Mouse (Mus musculus) kidney, embryonic 14.5 days (tissue): ENCODE measurements around the gene Ncln. TPM values are rescaled to one million over a fixed set of nuclear protein-coding genes. Genes with fewer than 3 reads are reported as not detected.

ENCODE experiments used
- ATAC-seq: fragments of 200-750 bp; cut with Nextera tagmentation; 2 replicates; pipeline ENCODE4 v1.8.0; 2017; ENCODE audit warnings: moderate number of reproducible peaks, mild to moderate bottlenecking, moderate TSS enrichment, moderate library complexity; ENCODE audit not compliant: low FRiP score, low TSS enrichment
- H3K27ac ChIP-seq: fragments of 300-500 bp; sonication (generic); 2 replicates; pipeline ENCODE4 v1.5.1; 2014; ENCODE audit warnings: low read depth, mild to moderate bottlenecking, low read length, moderate library complexity, mixed read lengths
- H3K27me3 ChIP-seq: fragments of 300-500 bp; sonication (generic); 2 replicates; pipeline ENCODE4 v1.6.1; 2014; ENCODE audit warnings: mild to moderate bottlenecking, low read length; ENCODE audit not compliant: control insufficient read depth, insufficient read depth
- H3K36me3 ChIP-seq: fragments of 300-500 bp; sonication (generic); 2 replicates; pipeline ENCODE4 v1.6.1; 2014; ENCODE audit warnings: low read length, mixed read lengths; ENCODE audit not compliant: control insufficient read depth, insufficient read depth
- H3K4me1 ChIP-seq: fragments of 300-500 bp; sonication (generic); 2 replicates; pipeline ENCODE4 v1.6.1; 2014; ENCODE audit warnings: low read length, mixed read lengths; ENCODE audit not compliant: control insufficient read depth, insufficient read depth
- H3K4me2 ChIP-seq: fragments of 300-500 bp; sonication (generic); replicated peaks from 2 replicates; pipeline ENCODE4 v1.6.1; 2014; ENCODE audit warnings: low read depth, mild to moderate bottlenecking, low read length
- H3K4me3 ChIP-seq: fragments of 300-500 bp; sonication (generic); 2 replicates; pipeline ENCODE4 v1.5.1; 2014; ENCODE audit warnings: mild to moderate bottlenecking, low read length
- H3K9ac ChIP-seq: fragments of 300-500 bp; sonication (generic); 2 replicates; pipeline ENCODE4 v1.6.1; 2014; ENCODE audit warnings: low read depth, mild to moderate bottlenecking, low read length, moderate library complexity
- H3K9me3 ChIP-seq: fragments of 300-500 bp; sonication (generic); 2 replicates; pipeline ENCODE4 v1.6.1; 2016; ENCODE audit warnings: low read length; ENCODE audit not compliant: control insufficient read depth
- whole genome bisulfite sequencing: fragments of 180-500 bp; shearing (Covaris S2); extraction: QIAGEN DNeasy Blood & Tissue Kit; methylation state at CpG from one replicate; pipeline ENCODE4 v1.1.7; 2014; 5-methylcytosine and 5-hydroxymethylcytosine counted together
- polyA plus RNA-seq: library from polyadenylated mRNA; unstranded; fragments of >200 nt; fragmentation: Nextera tagmentation; extraction: Ambion mirVana; gene quantifications from 2 replicates; pipeline ENCODE4 v1.2.1, GENCODE M21; 2014

Ncln gene
- polyA plus RNA-seq, 1 experiment from 2014 or later: 76.6 TPM

DNA sequence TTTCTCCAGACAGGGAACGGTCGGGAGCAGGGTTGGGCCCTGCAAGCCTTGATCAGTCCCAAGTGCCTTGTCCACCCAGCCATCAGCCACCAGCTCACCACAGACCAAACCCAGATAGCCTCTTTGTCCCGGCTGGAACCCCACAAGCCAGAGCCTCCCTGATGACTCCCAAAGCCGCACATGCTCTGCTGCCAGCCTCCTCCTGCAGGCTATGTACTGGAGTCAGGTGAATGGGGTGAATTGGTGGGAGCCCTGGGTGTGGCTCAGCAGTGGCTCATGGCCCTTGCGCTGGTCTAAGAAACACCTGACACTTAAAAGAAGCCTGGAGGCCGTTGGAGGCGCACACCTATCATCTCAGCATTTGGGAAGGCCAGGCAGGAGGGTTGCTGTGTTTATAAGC, 33.3 kb downstream of the Ncln start:
- H3K4me2 ChIP-seq: no peak overlapping the region
- peaks cover 65% of the 10 kb centered on the region for H3K27me3 ChIP-seq
- H3K36me3 ChIP-seq: no peaks in the 10 kb centered on the region
- H3K4me1 ChIP-seq: 0 out of 2 replicates have a peak, but pooled peaks cover 8% of the 10 kb centered on the region
- ATAC-seq: no peak
- H3K27ac ChIP-seq: no peak overlapping the region
- 77% methylated on average over 7 of the region's 7 CpGs for WGBS
- no peaks in the 10 kb centered on the region for H3K9me3 ChIP-seq
- H3K9ac ChIP-seq: no peak overlapping the region
- no peak overlapping the region for H3K4me3 ChIP-seq

DNA sequence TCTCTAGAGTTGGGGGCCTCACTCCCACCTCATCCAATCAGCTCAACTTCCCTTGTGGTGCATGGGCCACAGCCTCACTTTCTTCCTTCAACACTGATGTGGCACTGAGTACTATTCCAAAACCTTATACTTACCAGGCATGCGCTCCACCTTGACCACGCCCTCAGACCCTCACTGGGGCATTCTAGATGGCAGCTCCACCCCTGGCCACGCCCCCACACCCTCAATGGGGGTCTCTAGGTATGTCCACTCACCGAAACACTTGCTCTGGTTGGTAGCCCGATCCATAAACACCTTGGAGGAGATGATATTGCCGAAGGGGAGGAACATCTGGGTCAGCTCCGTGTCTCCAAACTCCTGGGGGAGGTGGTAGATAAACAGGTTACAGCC, 33.8 kb downstream of the Ncln start:
- 42% methylated on average over 7 of the region's 7 CpGs for WGBS
- Histone ChIP-seq H3K36me3 (no peaks in the 10 kb centered on the region), H3K4me3 (no peak overlapping the region), H3K27ac (no peak overlapping the region), H3K4me2 (no peak overlapping the region), H3K9me3 (no peaks in the 10 kb centered on the region), H3K9ac (no peak overlapping the region), H3K27me3 (peaks cover 70% of the 10 kb centered on the region), H3K4me1 (0 out of 2 replicates have a peak, but pooled peaks cover 8% of the 10 kb centered on the region)
- ATAC-seq: no peak

DNA sequence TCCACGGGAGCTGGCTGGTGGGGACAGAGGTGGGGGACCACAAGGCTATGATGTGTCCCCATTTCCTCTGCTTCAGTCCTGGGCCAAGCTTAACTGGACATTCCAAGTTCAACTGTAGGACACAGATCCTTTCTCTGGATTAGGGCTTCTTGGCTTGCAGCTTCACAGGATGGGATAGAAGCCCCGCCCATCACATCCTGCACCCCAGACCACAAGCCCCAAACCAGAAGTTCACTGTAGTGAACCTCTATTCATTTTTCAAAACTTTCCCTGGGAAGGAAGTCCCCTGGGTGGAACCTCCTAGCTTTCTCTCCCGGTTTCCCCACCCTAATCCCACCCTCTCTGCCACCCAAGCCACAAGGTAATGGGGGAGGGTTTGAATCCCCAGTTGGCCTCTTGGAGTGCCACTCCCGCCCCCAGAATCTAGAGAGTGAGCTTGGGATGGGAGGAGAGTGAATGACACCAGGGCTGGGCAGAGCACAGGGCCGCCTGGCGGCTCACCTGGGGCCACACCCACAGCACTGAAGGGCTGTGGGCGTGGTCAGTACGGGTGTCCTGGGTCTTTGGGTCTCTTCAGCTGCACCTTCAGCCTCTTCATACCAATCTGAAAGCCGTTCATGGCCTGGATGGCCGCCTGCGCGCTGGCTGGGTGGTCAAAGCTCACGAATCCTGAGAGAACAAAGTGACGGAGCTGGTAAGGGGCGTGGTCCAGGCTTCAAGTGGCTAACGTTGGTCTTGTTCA, 34.3 kb downstream of the Ncln start:
- 6% methylated on average over 16 of the region's 16 CpGs for WGBS
- H3K9ac ChIP-seq: no peak overlapping the region
- peaks cover 76% of the 10 kb centered on the region for H3K27me3 ChIP-seq
- H3K4me3 ChIP-seq: no peak overlapping the region
- no peaks in the 10 kb centered on the region for H3K9me3 ChIP-seq
- no peaks in the 10 kb centered on the region for H3K36me3 ChIP-seq
- H3K4me2 ChIP-seq: 0 out of 2 replicates have a peak overlapping the region, but pooled peaks have one; percentile 4
- H3K27ac ChIP-seq: no peak overlapping the region
- 0 out of 2 replicates have a peak, but pooled peaks cover 8% of the 10 kb centered on the region for H3K4me1 ChIP-seq
- ATAC-seq: no peak

DNA sequence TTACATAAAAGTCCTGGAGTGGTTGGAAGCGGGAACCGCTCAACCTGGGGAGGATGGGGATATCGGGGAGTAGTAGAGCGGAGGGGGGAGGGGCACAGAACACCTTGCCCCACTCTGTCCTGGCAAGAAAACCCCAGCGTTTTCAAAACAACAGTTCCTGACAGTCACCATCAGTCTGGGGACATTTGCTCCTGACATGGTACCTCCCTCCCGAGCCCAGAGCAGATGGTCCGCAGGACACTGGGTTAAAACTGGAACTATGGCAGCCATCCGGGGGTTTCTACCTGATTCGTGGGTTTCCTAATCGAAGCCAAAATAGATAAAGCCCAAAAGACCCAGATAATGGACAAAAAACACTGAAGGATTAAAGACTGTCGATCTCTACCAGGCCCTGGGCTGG, 35.2 kb downstream of the Ncln start:
- Histone ChIP-seq H3K36me3 (no peaks in the 10 kb centered on the region), H3K27ac (no peak overlapping the region), H3K4me3 (no peak overlapping the region), H3K4me1 (0 out of 2 replicates have a peak, but pooled peaks cover 8% of the 10 kb centered on the region), H3K4me2 (no peak overlapping the region), H3K9me3 (no peaks in the 10 kb centered on the region), H3K27me3 (peaks cover 84% of the 10 kb centered on the region), H3K9ac (no peak overlapping the region)
- 33% methylated on average over 11 of the region's 11 CpGs for WGBS
- ATAC-seq: no peak

DNA sequence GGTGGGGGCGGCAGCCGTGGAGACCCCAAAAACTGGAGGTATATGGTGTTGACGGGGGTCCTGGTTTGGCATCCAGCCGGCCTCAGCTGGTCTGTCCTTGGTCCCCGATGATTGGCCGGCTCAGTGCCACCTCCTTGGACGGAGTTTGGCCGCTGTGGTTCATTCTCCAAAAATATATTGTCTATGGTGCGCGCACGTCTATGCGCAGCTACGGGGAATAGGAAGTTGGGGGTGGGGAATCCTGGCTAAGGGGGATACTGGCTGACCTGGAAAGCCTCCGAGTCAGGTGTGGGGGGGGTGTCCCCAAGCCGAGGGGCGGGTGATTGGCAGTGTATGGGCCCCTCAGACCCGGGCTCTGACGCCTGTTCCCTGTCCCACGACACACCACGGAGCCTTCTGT, 35.7 kb downstream of the Ncln start:
- WGBS: 26% methylated on average over 20 of the region's 20 CpGs
- Histone ChIP-seq H3K9me3 (no peaks in the 10 kb centered on the region), H3K36me3 (no peaks in the 10 kb centered on the region), H3K4me3 (no peak overlapping the region), H3K27ac (no peak overlapping the region), H3K4me1 (0 out of 2 replicates have a peak, but pooled peaks cover 8% of the 10 kb centered on the region), H3K4me2 (no peak overlapping the region), H3K27me3 (peaks cover 88% of the 10 kb centered on the region), H3K9ac (no peak overlapping the region)
- ATAC-seq: no peak

DNA sequence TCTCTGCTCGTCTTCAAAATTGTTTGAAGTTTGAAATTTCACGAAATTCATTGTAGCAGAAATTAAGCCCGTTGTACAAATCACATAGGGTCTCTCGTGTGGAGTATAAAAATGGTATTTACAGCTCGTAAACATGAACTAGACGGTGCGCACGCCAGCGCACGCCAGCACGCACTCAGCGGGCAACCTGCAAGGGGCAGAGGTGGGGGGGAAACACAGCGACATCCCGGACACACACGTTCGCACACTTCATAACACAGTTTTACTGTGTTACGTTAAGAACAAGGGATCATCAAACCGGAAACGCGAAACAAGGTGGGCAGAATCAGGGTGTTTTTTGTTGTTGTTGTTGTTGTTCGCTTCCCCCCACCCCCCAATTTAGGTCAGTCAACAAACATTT, 36.8 kb downstream of the Ncln start:
- no peaks in the 10 kb centered on the region for H3K36me3 ChIP-seq
- peaks cover 90% of the 10 kb centered on the region for H3K27me3 ChIP-seq
- no peak overlapping the region for H3K4me2 ChIP-seq
- H3K9ac ChIP-seq: no peak overlapping the region
- H3K9me3 ChIP-seq: no peaks in the 10 kb centered on the region
- H3K4me3 ChIP-seq: no peak overlapping the region
- WGBS: 71% methylated on average over 21 of the region's 21 CpGs
- 0 out of 2 replicates have a peak, but pooled peaks cover 5% of the 10 kb centered on the region for H3K4me1 ChIP-seq
- no peak overlapping the region for H3K27ac ChIP-seq
- ATAC-seq: no peak

DNA sequence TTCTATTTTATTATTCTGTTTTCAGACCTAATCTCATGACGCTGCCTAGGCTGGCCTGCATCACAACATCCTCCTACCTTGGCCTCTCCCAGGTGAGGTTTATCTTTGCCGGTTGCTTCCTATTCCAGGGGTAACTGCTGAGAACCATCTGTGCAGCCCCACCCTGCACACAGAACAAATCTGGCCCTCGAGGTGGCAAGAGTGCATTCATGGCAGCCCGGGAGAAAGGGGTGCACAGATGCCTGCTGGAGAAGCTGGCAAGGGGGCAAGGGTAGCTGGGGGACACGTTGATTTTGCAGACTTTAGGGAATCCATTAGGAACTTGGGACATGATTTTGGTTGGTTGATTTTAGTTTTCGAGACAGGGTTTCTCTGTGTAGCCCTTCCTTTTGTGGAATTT, 37.9 kb downstream of the Ncln start:
- no peak overlapping the region for H3K9ac ChIP-seq
- WGBS: 82% methylated on average over 6 of the region's 6 CpGs
- H3K27ac ChIP-seq: no peak overlapping the region
- peaks cover 90% of the 10 kb centered on the region for H3K27me3 ChIP-seq
- H3K9me3 ChIP-seq: no peaks in the 10 kb centered on the region
- no peaks in the 10 kb centered on the region for H3K36me3 ChIP-seq
- ATAC-seq: no peak
- no peak overlapping the region for H3K4me2 ChIP-seq
- no peak overlapping the region for H3K4me3 ChIP-seq
- no peaks in the 10 kb centered on the region for H3K4me1 ChIP-seq

DNA sequence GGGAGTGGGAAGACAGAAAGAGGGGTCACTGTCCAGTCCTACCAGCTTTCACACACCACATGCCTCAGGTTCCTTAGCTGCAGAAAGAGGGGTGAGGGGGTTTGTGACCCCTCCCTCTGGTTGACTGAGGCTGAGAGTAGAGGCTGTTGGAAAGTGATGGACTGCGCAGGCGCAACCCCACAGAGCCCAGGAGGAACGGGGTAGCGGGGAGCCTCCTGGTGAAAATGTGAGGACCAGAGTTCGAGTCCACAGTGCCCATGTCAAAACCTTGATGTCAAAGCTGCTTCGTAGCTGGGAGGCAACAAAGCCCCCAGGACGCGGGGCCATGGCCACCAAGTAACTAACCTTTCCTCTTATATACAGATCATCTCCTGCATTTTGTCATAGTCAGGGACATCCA, 38.6 kb downstream of the Ncln start:
- H3K36me3 ChIP-seq: no peaks in the 10 kb centered on the region
- no peaks in the 10 kb centered on the region for H3K4me1 ChIP-seq
- H3K9me3 ChIP-seq: no peaks in the 10 kb centered on the region
- no peak overlapping the region for H3K4me3 ChIP-seq
- 86% methylated on average over 8 of the region's 8 CpGs for WGBS
- H3K4me2 ChIP-seq: no peak overlapping the region
- no peak for ATAC-seq
- peaks cover 90% of the 10 kb centered on the region for H3K27me3 ChIP-seq
- H3K9ac ChIP-seq: no peak overlapping the region
- H3K27ac ChIP-seq: no peak overlapping the region

DNA sequence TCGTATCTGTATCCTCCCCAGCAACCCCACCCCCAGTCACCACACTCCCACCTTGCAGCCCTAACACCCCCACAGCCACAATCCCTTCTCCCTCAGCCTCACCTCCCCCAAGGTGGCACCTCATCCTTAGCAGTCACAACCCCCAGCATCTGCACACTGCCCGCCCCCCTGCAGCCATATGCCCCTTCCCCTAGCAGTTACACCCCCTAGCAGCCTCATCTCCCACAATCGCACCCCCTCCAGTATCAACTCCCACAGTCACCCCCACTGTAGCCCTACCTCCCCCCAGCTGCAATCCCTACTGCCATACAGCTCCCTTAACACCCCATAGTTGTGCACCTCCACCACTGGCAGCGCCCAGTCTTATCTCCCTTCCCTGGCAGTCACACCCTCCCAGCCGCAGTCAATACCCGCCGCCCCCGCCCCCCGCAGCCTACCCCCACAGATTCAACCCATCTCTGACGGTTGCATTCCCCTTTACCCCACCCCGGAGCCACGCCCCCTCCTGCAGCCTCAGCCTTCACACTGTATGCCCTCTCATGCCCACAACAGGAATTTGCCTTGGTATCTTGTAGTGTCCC, 39.1 kb downstream of the Ncln start:
- 51% methylated on average over 12 of the region's 12 CpGs for WGBS
- H3K4me3 ChIP-seq: no peak overlapping the region
- ATAC-seq: no peak
- H3K4me1 ChIP-seq: no peaks in the 10 kb centered on the region
- H3K9me3 ChIP-seq: no peaks in the 10 kb centered on the region
- H3K9ac ChIP-seq: no peak overlapping the region
- H3K36me3 ChIP-seq: no peaks in the 10 kb centered on the region
- peaks cover 90% of the 10 kb centered on the region for H3K27me3 ChIP-seq
- no peak overlapping the region for H3K27ac ChIP-seq
- no peak overlapping the region for H3K4me2 ChIP-seq
